Mouse (Mus musculus) liver, embryonic 14.5 days (tissue): ENCODE measurements around the gene Sppl3. TPM values are rescaled to one million over a fixed set of nuclear protein-coding genes. Genes with fewer than 3 reads are reported as not detected.

Experiments used
- ATAC-seq: fragments of 200-750 bp; cut with Nextera tagmentation; 2 replicates; pipeline ENCODE4 v1.8.0; 2017; ENCODE audit warnings: moderate number of reproducible peaks, mild to moderate bottlenecking, moderate library complexity; ENCODE audit not compliant: insufficient read depth
- DNase-seq, 3 experiments: peaks; one replicate each; pipeline ENCODE4 v3.0.0-alpha.2; 2012 to 2013; ENCODE audit warnings: low read depth in 3 of 3, low spot score in 3 of 3
- H3K27ac ChIP-seq: fragments of 300-500 bp; sonication (generic); 2 replicates; pipeline ENCODE4 v1.5.1; 2014; ENCODE audit warnings: moderate library complexity, mild to moderate bottlenecking, control low read depth, inconsistent platforms
- H3K27me3 ChIP-seq: fragments of 300-500 bp; sonication (generic); 2 replicates; pipeline ENCODE4 v1.6.1; 2014; ENCODE audit warnings: mild to moderate bottlenecking, low read length, moderate library complexity; ENCODE audit not compliant: control insufficient read depth, insufficient read depth
- H3K36me3 ChIP-seq: fragments of 300-500 bp; sonication (generic); replicated peaks from 2 replicates; pipeline ENCODE4 v1.6.1; 2014; ENCODE audit warnings: low read depth; ENCODE audit not compliant: control insufficient read depth, insufficient read depth
- H3K4me1 ChIP-seq, 2 experiments: fragments of 200-500 bp in 1 of 2; fragments of 300-500 bp in 1 of 2; sonication (generic) in 1 of 2; replicated peaks; 2 replicates each; pipeline ENCODE4 v1.6.1; 2012 to 2014; ENCODE audit warnings: antibody characterized with exemption in 1 of 2, inconsistent platforms in 1 of 2, low read length in 1 of 2; ENCODE audit not compliant: control insufficient read depth in 2 of 2, insufficient read depth in 2 of 2
- H3K4me2 ChIP-seq: fragments of 300-500 bp; sonication (generic); 2 replicates; pipeline ENCODE4 v1.6.1; 2014; ENCODE audit warnings: low read depth, mild to moderate bottlenecking, control low read depth, moderate library complexity
- H3K4me3 ChIP-seq, 2 experiments: fragments of 200-500 bp in 1 of 2; fragments of 300-500 bp in 1 of 2; sonication (generic) in 1 of 2; 2 replicates each; pipeline ENCODE4 v1.5.1; 2012 to 2014; ENCODE audit warnings: low read depth in 2 of 2, low read length in 2 of 2, mild to moderate bottlenecking in 2 of 2, control low read depth in 1 of 2, inconsistent platforms in 1 of 2, moderate library complexity in 1 of 2; ENCODE audit not compliant: insufficient read depth in 1 of 2
- H3K9ac ChIP-seq: fragments of 300-500 bp; sonication (generic); replicated peaks from 2 replicates; pipeline ENCODE4 v1.6.1; 2014; ENCODE audit warnings: mild to moderate bottlenecking, control low read depth, moderate library complexity
- H3K9me3 ChIP-seq: fragments of 300-500 bp; sonication (generic); 2 replicates; pipeline ENCODE4 v1.6.1; 2016; ENCODE audit warnings: low read length, mixed read lengths; ENCODE audit not compliant: control insufficient read depth
- CTCF ChIP-seq: IDR thresholded peaks from 2 replicates; pipeline ENCODE4 v1.5.1; 2016; ENCODE audit warnings: antibody characterized with exemption, low read depth, control low read depth
- EP300 ChIP-seq: IDR thresholded peaks from 2 replicates; pipeline ENCODE4 v1.6.1; 2016; ENCODE audit warnings: antibody characterized with exemption, low read depth
- WGBS: fragments of 180-500 bp; shearing (Covaris S2); extraction: QIAGEN DNeasy Blood & Tissue Kit; methylation state at CpG from one replicate; pipeline ENCODE4 v1.1.7; 2014; ENCODE audit not compliant: insufficient replicate concordance; 5-methylcytosine and 5-hydroxymethylcytosine counted together
- polyA plus RNA-seq, 2 experiments: library from polyadenylated mRNA; depleted of rRNA in 1 of 2; stranded (reverse) in 1 of 2; unstranded in 1 of 2; fragments of >200 nt; fragmentation: Nextera tagmentation in 1 of 2; extraction: Ambion mirVana in 1 of 2; gene quantifications; 2 replicates each; pipeline versions ENCODE4 v1.2.1 to v1.2.3; 2012 to 2014

Gene Sppl3
- polyA plus RNA-seq, 2 experiments = 5.4 to 17.2 TPM

DNA sequence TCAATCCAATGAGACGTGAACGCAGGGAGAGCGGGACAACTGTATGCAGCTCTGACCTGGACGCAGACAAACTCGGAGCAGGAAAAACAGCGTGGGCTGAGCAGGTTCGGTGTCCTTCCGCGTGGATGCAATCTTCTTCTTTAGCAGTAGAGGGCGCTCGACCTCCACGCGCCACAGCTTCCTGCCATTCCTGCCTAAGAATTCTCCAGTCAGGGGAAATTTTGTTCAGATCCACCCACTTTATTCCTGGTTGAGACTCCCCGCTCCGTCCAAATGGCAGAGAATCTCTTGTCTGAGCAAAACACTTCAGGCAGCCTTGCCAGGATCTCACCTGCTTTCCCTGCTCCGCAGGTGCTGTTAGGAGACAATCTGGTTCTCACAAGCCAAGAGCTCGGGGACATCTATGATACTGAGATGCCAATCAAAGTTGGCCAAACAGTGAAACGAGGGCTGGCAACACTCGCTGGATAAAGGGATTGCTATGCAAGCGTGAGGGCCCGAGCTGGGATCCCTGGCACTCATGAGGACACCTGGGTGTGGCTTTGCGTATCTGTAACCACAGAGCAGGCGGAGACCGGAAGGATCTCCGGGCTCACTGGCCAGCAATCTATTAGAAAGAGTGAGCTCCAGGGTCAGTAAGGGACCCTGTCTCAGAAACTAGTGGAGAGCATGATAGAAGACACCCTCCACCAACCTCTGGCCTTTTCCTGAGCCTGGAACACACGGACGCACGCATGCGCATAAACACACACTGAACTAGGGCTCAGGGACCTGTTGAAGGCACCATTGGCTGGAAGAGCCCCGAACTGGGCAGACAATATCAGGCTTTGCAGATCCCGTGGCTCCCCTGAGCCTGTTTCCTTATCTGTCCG, 31.5 kb upstream of the Sppl3 start:
- Histone ChIP-seq H3K36me3 (no peaks in the 10 kb centered on the region), H3K27me3 (no peaks in the 10 kb centered on the region), H3K4me2 (peak overlapping the region; percentile 98), H3K9ac (peak overlapping the region; percentile 75), H3K4me3 (peak overlapping the region; percentile 53 to 72), H3K9me3 (no peaks in the 10 kb centered on the region), H3K4me1 (peaks cover 11 to 14% of the 10 kb centered on the region in 2 experiments; a peak in 3 of 4 replicates), H3K27ac (peak overlapping the region; percentile 79)
- TF ChIP-seq CTCF (peak; percentile 98), EP300 (peak; percentile 35; the same call in 1 of the 2 replicates)
- DNase-seq = peak; percentile 65 to 73 (median 67)
- WGBS = 3% methylated on average over 32 of the region's 32 CpGs
- peak; percentile 93 for ATAC-seq

DNA sequence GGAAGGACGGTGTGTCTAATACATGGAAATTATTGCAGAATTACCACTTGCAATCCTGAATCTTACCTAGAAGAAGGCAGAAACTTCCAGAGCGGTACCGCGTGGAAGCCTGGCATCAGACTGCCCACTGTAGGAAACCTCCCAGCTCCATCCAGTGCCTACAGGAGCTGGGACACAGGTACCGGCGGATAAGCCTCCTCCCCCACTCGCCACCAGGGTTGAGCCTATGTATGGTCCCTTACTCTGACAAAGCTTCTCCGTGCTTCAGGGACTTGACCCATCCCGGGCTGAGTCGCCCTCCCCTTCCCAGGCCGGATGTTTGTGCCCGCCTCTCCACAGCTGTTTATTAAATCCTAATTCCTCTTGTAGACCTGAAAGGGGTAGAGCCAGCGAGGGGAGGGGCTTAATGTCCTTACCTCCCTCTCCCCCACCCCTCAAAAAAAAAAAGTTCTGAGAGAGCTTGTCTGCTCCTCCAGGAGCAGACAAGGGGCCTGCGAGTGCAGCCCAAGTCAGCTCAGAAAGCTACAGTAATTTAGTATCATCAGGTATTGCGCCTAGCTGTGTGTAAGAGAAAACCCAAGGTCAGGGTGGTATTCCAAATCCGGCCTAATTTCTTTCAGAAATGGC, 30.7 kb upstream of the Sppl3 start:
- DNase-seq (no peak), ATAC-seq (peak; percentile 51)
- H3K9ac ChIP-seq = peak overlapping the region; percentile 75
- peak overlapping the region; percentile 79 for H3K27ac ChIP-seq
- H3K4me2 ChIP-seq = peak overlapping the region; percentile 98
- H3K9me3 ChIP-seq = no peaks in the 10 kb centered on the region
- H3K4me3 ChIP-seq = peak overlapping the region; percentile 53 to 72
- no peaks in the 10 kb centered on the region for H3K36me3 ChIP-seq
- 23% methylated on average over 16 of the region's 16 CpGs for WGBS
- no peak for TF ChIP-seq CTCF
- no peak for TF ChIP-seq EP300
- peaks cover 11 to 17% of the 10 kb centered on the region in 2 experiments; a peak in 3 of 4 replicates for H3K4me1 ChIP-seq
- H3K27me3 ChIP-seq = no peaks in the 10 kb centered on the region

DNA sequence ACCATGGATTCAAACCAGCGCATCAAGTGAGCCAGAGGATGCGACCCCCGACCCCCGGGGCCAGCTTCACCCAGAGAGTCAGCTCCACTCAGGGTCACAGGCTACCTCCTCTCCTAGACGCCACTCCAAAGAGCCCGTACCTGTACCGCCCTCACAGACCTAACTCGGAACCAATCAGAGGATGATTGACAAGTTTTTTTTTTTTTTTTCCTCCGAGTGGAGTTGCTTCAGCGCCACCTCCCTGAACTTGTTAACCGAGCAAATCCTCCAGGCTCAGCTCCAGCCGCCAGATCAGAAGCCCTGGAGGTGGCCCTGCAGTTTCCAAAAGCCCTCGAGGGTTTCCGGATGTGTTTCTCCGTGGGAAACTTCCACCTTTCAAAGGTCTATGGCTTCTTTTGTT, 28.9 kb upstream of the Sppl3 start:
- TF ChIP-seq EP300 (no peak), CTCF (no peak)
- H3K9me3 ChIP-seq = no peaks in the 10 kb centered on the region
- WGBS = 47% methylated on average over 15 of the region's 15 CpGs
- ATAC-seq = no peak
- DNase-seq = no peak
- no peaks in the 10 kb centered on the region for H3K27me3 ChIP-seq
- no peak overlapping the region for H3K4me3 ChIP-seq
- H3K4me1 ChIP-seq = peaks cover 11 to 17% of the 10 kb centered on the region in 2 experiments; a peak in 3 of 4 replicates
- no peak overlapping the region for H3K27ac ChIP-seq
- no peak overlapping the region for H3K4me2 ChIP-seq
- H3K36me3 ChIP-seq = no peaks in the 10 kb centered on the region
- no peak overlapping the region for H3K9ac ChIP-seq

DNA sequence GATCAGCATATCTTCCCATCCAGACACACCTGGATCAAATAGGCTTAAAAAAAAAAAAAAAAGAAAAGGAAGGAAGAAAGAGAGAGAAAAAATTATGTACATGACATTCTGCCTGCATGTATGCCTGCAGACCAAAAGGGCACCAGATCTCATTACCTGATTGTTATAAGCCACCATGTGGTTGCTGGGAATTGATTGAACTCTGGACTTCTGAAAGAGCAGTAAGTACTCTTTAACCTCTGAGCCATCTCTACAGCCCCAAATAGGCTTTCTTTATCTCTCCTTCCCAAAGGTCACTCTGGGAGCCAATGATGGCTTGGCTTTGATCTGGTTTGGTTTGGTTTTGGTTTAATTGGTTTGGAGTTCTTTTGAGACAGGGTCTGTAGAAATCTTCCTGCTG, 25.9 kb upstream of the Sppl3 start:
- Histone ChIP-seq H3K4me1 (peaks cover 6 to 9% of the 10 kb centered on the region in 2 experiments; a peak in 3 of 4 replicates), H3K27me3 (no peaks in the 10 kb centered on the region), H3K27ac (no peak overlapping the region), H3K9ac (no peak overlapping the region), H3K4me2 (no peak overlapping the region), H3K4me3 (no peak overlapping the region), H3K9me3 (no peaks in the 10 kb centered on the region), H3K36me3 (no peaks in the 10 kb centered on the region)
- DNase-seq (no peak), ATAC-seq (no peak)
- TF ChIP-seq CTCF (no peak), EP300 (no peak)

DNA sequence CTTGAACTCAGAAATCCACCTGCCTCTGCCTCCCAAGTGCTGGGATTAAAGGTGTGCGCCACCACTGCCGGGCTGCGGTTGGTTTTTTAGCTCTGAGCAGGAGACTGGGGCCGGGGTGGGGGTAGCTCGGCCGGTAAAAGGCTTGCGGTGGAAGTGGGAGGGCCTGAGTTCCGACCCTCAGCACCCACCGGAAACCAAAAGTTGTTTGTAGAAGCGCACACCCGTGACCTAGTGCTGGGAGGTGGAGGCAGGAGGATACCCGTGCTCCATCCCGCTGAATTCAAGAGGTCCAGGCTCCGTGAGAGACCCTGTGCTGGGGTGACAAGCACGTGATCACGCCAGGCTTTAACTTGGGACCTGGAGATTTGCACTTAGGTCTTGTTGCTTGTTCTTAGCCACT, 14.5 kb upstream of the Sppl3 start:
- DNase-seq (no peak), ATAC-seq (no peak)
- Histone ChIP-seq H3K4me1 (no peaks in the 10 kb centered on the region), H3K9ac (no peak overlapping the region), H3K9me3 (no peaks in the 10 kb centered on the region), H3K27ac (no peak overlapping the region), H3K36me3 (no peaks in the 10 kb centered on the region), H3K4me3 (no peak overlapping the region), H3K27me3 (peaks cover 3% of the 10 kb centered on the region), H3K4me2 (no peak overlapping the region)
- WGBS = 33% methylated on average over 16 of the region's 16 CpGs
- TF ChIP-seq CTCF = no peak
- TF ChIP-seq EP300 = no peak
